Mouse (Mus musculus) urinary bladder, postnatal 10 days (tissue): ENCODE data around the gene Svs6.
"Not testable (repeated sequence)": the region's sequence is repeated elsewhere in the genome, so short reads cannot be mapped to it uniquely, and the experiment has no call there.

Source experiments
- DNase-seq: peaks from one replicate; pipeline ENCODE4 v3.0.0; 2022; ENCODE audit warnings: low spot score

Gene Svs6

DNA sequence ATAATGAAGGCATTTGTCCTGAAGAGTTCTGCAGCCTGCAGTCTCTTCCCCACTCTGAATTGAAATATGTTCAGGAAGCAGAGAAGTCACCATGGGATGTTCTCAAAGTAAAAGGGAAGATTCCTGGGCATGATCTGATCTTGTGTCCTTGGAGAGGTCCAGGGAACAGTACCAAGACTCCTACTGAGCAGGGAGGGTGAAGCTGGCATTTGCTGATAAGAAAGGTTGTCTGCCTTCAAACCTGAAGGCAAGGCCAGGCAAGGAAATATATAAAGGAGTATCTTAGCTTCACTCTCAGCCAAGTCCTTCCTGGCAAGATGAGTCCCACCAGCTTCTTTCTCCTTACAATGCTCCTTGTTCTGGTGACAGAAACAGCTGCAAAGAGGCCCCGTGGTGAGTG lies at the start of gene Svs6:
Gene Svs6 (plus strand): TSS at position 301 of the 400 bp plus-strand sequence.
- DNase-seq: not testable (repeated sequence)

DNA sequence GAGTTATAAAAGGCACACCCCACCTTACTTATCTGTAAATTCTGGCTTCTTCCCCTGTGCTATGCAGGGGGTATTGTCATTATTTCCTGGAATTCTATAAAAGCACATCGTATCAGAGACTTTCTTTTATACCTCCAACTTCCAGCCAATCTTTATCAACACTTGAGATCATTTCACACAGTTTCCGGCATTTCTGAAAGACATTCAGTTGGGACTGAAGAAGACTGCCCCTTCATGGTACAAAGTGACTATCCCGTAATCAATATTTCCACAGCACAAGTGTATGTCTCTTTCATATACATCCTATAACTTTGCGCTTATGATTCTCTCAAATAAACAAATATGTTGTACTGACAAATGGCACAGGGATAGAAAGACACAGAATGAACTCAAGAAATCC lies 38.2 kb upstream of the Svs6 start, which contains the start of gene Svs4:
Gene Svs4 (minus strand): TSS at position 101 of the 400 bp plus-strand sequence.
- DNase-seq: no peak

DNA sequence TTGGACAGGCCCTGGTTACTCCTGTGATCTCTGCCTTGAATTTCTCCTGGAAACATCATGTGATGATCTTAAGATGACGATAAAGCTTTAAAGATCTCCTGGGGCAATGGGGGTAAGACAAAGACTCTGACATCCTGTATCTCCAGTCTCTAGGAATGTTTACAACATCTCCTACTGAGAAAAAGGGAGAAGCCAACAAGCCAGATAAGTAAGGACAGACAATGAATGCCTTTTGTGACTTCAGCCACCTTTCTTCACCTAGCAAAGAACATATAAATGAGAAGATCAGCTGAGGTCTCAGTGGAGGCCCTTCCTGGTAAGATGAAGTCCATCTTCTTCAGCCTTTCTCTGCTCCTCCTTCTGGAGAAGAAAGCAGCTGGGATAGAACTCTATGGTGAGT lies 27.6 kb upstream of the Svs6 start, which contains the start of gene Svs3a:
Gene Svs3a (plus strand): TSS at position 301 of the 400 bp plus-strand sequence.
- DNase-seq: not testable (repeated sequence)

DNA sequence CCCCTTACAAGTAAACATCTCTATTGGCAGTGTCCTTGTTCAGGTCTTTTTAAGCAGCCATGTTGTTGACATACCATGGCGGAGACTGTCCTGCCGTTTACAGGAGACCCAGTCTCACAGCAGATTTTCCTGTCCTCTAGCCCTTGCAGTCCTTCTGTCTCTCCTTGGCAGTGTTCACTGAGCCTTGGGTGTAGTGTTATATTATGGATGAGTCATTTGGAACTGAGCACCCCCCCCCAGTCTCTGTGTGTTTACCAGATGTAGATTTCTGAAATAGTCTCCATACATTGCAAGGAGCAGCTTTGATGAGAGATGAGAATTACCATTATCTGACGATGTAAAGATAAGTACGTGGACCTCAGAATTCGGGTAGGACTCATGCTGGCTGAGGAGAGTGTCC lies 4.0 kb upstream of the Svs6 start:
- DNase-seq: no peak

DNA sequence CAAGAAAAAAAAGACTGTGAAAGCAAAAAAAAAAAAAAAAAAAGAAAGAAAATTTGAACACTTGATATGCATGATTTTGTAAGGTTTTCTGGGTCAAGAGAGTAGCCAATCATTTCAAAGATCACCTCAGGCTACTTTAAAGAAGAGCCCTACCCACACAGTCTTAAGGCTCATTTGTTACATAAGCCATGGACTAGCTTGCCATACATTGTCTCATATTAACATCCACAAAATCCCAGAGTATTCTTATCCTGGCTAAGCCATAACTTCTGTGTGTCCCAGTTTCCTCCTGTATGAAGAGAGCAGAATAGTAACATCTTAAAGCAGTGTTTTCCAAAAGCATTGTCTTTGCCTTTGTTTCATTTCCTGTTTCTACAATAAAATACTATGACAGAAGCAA lies 1.1 kb upstream of the Svs6 start:
- not testable (repeated sequence) for DNase-seq

DNA sequence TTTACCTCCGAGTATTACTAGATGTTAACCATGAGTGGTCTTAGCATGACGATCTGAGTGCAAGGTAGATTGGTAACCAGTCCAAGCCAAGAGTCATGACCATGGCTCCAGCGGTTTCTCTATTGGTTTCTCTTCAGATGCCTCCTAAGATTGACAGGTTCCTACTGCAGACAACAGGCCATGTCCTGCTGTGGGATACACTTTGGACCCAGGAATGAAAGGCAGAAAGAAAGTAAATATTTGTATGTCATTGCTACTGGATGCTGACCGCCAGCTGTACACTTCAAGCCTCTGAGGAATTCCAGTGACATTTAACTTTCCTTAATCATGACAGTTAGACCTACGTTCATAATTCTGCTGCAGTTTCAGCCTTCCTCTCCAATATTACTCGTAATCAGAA lies 4.4 kb downstream of the Svs6 start:
- DNase-seq: no peak

DNA sequence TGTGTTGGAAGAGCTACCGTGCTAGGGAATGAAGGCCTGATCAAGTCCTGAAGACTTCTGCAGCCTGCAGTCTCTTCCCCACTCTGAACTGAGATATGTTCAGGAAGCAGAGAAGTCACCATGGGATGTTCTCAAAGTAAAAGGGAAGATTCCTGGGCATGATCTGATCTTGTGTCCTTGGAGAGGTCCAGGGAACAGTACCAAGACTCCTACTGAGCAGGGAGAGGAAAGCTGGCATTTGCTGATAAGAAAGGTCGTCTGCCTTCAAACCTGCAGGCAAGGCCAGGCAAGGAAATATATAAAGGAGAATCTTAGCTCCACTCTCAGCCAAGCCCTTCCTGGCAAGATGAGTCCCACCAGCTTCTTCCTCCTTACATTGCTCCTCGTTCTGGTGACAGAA lies 15.9 kb downstream of the Svs6 start, which contains the start of gene Svs5:
Gene Svs5 (plus strand): TSS at position 301 of the 400 bp plus-strand sequence.
- not testable (repeated sequence) for DNase-seq

DNA sequence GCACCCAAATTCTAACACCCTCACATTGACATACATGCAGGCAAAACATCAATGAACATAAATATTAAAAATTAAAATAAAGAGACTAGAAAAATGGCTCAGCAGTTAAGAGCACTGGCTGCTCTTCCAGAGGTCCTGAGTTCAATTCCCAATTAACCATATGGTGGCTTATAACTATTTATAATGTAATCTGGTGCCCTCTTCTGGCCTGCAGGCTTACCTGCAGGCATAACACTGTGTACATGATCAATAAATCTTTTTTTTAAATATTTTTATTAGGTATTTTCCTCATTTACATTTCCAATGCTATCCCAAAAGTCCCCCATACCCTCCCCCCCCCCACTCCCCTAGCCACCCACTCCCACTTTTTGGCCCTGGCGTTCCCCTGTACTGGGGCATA lies 27.2 kb downstream of the Svs6 start:
- DNase-seq: not testable (repeated sequence)

DNA sequence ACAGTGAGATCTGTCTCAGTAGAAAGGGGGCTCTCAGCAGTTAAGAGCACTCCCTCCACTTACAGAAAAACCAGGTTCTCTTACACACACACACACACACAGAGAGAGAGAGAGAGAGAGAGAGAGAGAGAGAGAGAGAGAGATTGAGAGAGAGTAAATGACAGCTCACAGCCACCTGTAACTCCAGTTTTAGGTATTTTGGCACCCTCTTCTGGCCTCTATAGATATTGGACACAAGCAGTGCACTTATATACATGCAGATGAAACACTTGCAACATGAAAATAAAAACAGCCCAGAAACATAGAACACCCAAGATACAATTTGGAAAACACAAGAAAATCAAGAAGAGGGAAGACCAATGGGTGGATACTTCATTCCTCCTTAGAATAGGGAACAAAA lies 31.1 kb downstream of the Svs6 start:
- not testable (repeated sequence) for DNase-seq

DNA sequence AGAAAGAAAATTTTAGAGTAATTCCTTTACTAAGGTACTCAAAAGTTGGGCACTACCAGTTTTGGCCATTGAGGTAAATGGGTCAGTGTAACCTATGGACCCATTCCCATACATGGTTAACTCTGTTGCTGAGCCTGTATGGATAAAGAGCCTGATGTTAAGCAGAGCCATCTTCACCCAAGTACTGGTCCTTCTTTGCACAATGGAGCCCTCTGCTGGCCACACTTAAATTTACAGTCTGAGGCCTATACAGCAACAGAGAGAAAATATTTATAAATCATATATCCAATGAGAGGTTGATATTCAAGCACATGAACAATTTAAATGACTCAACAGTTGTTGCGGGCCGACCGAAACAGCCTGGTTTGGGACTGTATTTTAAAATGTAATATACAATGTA lies 32.4 kb downstream of the Svs6 start:
- DNase-seq: no peak

DNA sequence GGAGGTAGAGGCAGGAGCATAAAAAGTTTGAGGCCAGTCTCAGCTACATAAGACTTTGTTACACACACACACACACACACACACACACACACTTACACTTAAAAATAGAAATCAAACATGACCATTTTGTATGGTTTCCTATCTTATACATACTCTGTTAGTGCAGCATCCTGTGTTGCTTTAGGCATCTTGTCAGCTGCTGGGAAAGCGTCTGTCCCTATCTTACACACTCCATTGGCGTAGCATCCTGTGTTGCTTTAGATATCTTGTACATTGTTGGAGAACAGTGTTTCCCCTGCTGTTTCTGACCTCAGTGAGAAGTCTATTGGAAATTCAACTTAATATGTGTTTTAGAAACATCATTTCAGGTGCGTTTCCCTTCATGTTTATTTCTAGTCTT lies 36.1 kb downstream of the Svs6 start:
- DNase-seq: no peak

DNA sequence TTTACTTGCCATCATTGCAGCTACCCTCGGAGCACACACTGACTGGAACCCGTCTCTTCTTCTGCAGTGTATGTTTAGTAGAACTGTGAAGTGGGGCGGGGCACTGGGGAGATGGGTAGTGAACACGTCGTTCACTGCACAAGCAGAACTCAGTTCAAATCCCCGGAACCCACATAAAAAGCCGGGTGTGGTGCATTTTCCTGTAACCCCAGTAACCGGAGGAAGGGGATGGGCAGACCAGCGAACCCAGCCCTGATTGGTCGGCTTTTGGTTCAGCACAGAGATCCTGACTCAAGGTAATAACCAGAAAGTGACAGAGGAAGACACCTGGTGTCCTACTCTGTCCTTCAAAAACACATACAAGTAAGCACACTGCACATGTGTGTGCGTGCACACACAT lies 36.8 kb downstream of the Svs6 start:
- no peak for DNase-seq

DNA sequence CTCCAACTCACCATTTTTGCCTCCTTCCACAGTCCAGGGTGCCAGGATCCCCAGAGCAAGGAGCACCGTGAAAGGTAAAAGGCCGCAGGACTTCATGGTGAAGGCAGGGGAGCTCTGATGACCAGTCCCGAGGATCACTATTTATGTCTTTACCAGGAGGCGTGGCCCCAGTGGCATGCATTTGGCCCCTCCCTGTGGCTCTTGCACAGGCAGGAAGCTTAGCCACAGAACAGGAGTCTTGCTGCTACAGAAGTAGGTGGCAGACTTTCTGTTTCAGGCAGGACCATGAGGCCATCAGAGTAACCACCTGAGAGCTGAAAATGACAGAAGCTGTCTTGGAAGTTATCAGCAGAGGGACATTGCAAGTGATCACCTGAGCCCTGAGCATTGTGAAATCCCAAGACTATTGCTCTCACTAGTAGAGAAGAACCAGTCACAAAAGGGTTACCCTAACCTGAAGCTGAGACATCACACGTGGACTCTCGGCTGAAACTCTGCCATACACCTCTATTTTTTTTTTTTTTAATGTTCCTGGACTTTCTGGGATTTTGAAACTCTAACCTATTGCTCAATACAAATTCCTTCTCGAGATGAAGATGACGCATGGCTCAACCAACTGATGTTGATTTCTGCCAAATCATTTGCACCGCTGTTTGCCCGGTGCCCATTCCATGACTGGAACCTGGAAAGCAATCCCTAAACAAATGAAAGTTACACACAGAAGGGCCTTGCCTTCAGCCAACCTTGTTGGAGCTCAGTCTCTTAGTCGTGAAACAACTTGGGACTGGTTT lies 39.8 kb downstream of the Svs6 start:
- DNase-seq: no peak

DNA sequence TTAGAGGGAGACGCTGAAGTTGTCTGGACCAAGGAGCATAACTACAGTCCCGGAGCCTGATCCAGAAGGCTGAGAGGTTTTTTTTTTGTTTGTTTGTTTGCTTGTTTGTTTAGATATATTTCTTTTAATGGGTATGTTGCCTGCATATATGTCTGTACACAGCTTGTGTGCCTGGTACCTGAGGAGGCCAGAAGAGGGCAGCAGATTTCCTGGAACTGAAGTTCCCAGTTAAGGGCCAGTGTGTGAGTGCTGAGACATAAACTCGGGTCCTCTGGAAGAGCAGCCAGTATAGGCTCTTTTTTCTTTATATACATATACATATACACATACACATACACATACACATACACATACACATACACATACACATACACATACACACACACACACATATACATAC lies 41.8 kb downstream of the Svs6 start:
- DNase-seq: no peak

DNA sequence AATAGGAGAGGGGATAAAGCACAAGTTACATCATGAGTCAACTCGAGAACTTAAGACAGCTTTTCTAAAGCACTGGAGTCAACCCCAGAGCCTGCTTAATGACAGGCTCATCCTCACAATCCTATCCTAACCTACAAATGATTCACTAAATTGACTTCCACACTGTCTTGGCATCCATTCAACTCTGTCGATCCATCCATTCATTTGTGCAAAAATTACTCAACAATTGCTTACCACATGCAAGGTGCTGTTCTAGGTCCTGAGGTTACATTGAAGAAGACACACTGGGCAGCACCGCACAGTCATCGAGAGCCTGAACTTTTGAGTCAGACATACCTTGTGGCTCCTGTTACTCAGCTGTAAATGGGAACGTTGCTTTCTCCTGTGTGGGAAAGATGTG lies 42.5 kb downstream of the Svs6 start:
- no peak for DNase-seq

DNA sequence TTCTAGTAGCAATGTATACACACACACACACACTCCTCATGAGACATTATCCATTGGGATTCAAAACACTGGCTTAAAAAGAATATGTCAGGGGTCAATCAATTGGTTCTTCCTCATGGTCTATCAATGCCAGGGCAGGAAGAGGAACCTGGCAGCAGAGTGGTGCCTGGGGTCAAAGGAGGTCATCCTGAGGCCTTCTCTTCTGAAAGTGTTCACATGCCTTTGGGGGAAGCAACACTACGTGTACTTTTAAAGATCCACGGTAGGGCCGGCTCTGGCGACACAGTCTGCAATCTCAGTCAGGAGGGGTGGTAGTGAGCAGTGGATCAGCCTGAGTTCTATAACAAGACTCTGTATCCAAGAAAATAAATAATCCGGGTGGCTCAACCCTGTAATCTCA lies 43.1 kb downstream of the Svs6 start:
- DNase-seq: no peak

DNA sequence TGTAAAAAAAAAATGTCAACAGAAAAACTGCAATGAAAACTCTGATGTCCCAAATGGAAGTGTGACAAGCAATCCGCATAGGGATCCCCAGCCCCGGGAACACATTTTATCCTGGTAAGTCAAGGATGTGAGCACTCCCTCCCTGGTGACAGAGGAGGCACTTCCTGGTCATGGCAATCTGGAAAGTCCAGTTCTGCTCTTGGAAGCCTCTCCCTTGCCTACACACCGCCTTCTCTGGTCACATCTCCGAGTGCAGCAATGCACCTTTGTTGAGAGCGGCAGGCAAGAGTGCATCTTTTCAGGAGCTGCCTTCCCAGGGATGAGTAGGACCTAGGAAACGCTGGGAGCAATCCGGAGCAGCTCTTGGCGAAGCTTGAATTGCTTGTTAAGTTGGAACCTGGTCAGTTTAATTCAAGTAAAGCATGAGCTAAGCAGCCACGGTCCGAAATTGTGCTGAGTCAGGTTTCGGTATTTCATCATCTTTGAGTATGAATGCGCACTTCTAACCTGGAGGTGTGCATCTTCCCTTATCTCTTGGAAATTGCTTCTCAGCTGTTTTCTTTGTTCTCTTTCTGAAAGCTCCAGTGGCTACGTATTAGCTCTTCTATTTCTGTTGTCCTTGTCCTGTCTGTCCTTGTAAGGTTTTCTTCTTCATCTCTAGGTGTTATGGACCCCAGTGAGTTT lies 44.6 kb downstream of the Svs6 start:
- DNase-seq: no peak

DNA sequence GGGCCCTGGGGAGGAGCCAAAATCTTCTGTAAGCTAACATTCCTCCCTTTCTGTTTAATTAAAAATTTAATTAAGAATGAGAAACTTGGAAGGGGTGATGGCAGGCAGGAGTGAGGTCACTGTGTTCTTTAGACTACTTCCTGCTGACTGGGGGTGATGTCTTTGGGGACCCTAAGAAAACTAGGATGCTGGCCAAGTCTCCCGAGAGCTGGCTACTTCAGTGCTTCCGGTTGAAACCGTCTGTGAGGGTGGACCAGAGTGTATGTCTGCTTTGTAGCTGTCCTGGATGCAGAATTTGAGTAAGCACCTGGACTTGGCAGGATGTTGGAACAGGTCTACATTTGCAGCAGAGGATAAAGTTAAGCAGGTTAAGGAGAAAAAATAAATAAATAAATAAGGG lies 50.4 kb downstream of the Svs6 start:
- DNase-seq: no peak
